In the genomic region with DNA sequence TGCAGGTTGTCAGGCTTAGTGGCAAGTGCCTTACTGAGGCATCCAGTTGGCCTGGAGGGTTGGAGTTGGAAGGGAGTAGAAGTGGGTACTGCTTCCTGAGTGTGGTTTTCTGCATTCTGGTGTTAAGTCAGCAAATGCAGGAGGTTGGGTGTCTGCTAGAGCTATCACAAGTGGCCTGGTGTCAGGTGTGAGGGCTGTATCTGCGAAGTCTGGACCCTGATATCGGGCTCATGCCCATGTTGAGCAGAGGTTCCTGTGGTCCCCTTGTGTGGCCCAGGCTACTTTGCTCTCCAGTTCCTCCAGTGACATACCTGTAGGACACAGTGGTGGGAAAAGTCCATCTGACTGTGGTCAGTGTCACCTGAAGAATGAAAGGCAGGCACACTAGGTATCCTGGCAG, we compare ENCODE assay signal across 12 mouse cellular contexts. TPM values are rescaled to one million over a fixed set of nuclear protein-coding genes. Genes with fewer than 3 reads are reported as not detected.
DNase-seq lines count a peak whose midpoint lies in the region; ATAC-seq and TF ChIP-seq lines count a peak whose summit lies in the region.
"Had no signal": no experiment of that assay in that cellular context is flagged by ENCODE, and none has a peak within 500 bp of the region (broad histone marks: within the 10 kb centered on the region; RNA-seq: fewer than 3 reads in every experiment).

No protein-coding gene starts in this region.

- H3K4me3 ChIP-seq in forebrain, postnatal 0 days (ENCODE audit: low read depth, low read length): no peak overlapping the region
- no peak overlapping the region for H3K4me3 ChIP-seq in forebrain, embryonic 12.5 days (replicated peaks)
- H3K4me3 ChIP-seq in midbrain, embryonic 10.5 days: 0 out of 2 replicates have a peak overlapping the region, but pooled peaks have one; percentile 3
- no peak overlapping the region for H3K4me3 ChIP-seq in midbrain, embryonic 16.5 days (ENCODE audit: low read depth, low read length)
- no peak overlapping the region for H3K4me3 ChIP-seq in liver, adult 2 months (ENCODE audit: insufficient read depth, low read depth, low read length)
- H3K4me3 ChIP-seq in stomach, embryonic 16.5 days (replicated peaks; ENCODE audit: low read length): no peak overlapping the region
- H3K4me3 ChIP-seq: embryonic facial prominence, embryonic 12.5 days had no signal

- H3K27me3 ChIP-seq in forebrain, postnatal 0 days (ENCODE audit: insufficient read depth, low read length): no peaks in the 10 kb centered on the region
- no peaks in the 10 kb centered on the region for H3K27me3 ChIP-seq in forebrain, embryonic 12.5 days
- H3K27me3 ChIP-seq in midbrain, embryonic 10.5 days (ENCODE audit: low read depth, poor library complexity, severe bottlenecking): no peaks in the 10 kb centered on the region
- H3K27me3 ChIP-seq in midbrain, embryonic 16.5 days (ENCODE audit: control insufficient read depth, insufficient read depth, low read depth, low read length): no peaks in the 10 kb centered on the region
- H3K27me3 ChIP-seq in liver, adult 2 months (ENCODE audit: control insufficient read depth, insufficient read depth, low read length): no peaks in the 10 kb centered on the region
- H3K27me3 ChIP-seq in stomach, embryonic 16.5 days (ENCODE audit: control insufficient read depth, insufficient read depth, low read length): no peaks in the 10 kb centered on the region
- H3K27me3 ChIP-seq: embryonic facial prominence, embryonic 12.5 days had no signal

- peaks cover 46% of the 10 kb centered on the region for H3K79me2 ChIP-seq in liver, adult 2 months (ENCODE audit: control insufficient read depth, insufficient read depth, low read length)

- no peak for DNase-seq in forebrain, postnatal 0 days
- DNase-seq in midbrain, embryonic 10.5 days (ENCODE audit: low spot score): no peak
- peak; percentile 67 for DNase-seq in liver, adult 2 months (ENCODE audit: extremely low read depth, low read depth, low spot score)
- DNase-seq in MN1 (ENCODE audit: low spot score): no peak
- DNase-seq in adrenal gland, adult 8-10 months: no peak
- DNase-seq: B cell, adult 2 months; gastrocnemius, postnatal 14 days; lung, postnatal 14 days had no signal

- no peak for TF ChIP-seq CTCF in forebrain, postnatal 0 days (IDR thresholded peaks at IDR 0.05; ENCODE audit: low read depth)
- TF ChIP-seq CTCF in liver, adult 2 months (IDR thresholded peaks at IDR 0.05; ENCODE audit: low read depth, low read length): no peak

- WGBS in forebrain, postnatal 0 days: 98% methylated on average over 2 of the region's 2 CpGs
- WGBS in forebrain, embryonic 12.5 days: 97% methylated on average over 2 of the region's 2 CpGs
- WGBS in midbrain, embryonic 10.5 days: 92% methylated on average over 2 of the region's 2 CpGs
- 98% methylated on average over 2 of the region's 2 CpGs for WGBS in midbrain, embryonic 16.5 days
- WGBS in liver, adult 2 months: 80% methylated on average over 2 of the region's 2 CpGs
- WGBS in stomach, embryonic 16.5 days: 90% methylated on average over 2 of the region's 2 CpGs

- H3K4me1 ChIP-seq in forebrain, postnatal 0 days (ENCODE audit: insufficient read depth): peaks cover 15% of the 10 kb centered on the region
- peaks cover 46% of the 10 kb centered on the region for H3K4me1 ChIP-seq in forebrain, embryonic 12.5 days
- peaks cover 62% of the 10 kb centered on the region for H3K4me1 ChIP-seq in midbrain, embryonic 10.5 days
- peaks cover 49% of the 10 kb centered on the region for H3K4me1 ChIP-seq in midbrain, embryonic 16.5 days (ENCODE audit: control insufficient read depth, insufficient read depth, low read length)
- H3K4me1 ChIP-seq in liver, adult 2 months (ENCODE audit: control insufficient read depth, insufficient read depth, low read length): peaks cover 54% of the 10 kb centered on the region
- H3K4me1 ChIP-seq in stomach, embryonic 16.5 days (ENCODE audit: control insufficient read depth, insufficient read depth, low read length): peaks cover 36% of the 10 kb centered on the region

- no peak for TF ChIP-seq POLR2A in liver, adult 2 months (IDR thresholded peaks at IDR 0.05; ENCODE audit: extremely low read depth, insufficient read depth, low read length)

- H3K4me2 ChIP-seq in forebrain, postnatal 0 days (ENCODE audit: low read depth): no peak overlapping the region
- no peak overlapping the region for H3K4me2 ChIP-seq in forebrain, embryonic 12.5 days
- no peak overlapping the region for H3K4me2 ChIP-seq in midbrain, embryonic 16.5 days (ENCODE audit: low read length)
- H3K4me2 ChIP-seq in stomach, embryonic 16.5 days (ENCODE audit: low read depth, low read length): no peak overlapping the region
- H3K4me2 ChIP-seq: embryonic facial prominence, embryonic 12.5 days had no signal

- H3K36me3 ChIP-seq in forebrain, postnatal 0 days (ENCODE audit: insufficient read depth): peaks cover 4% of the 10 kb centered on the region; the same call in 1 of the 2 replicates
- peaks cover 43% of the 10 kb centered on the region for H3K36me3 ChIP-seq in forebrain, embryonic 12.5 days (replicated peaks)
- peaks cover 74% of the 10 kb centered on the region for H3K36me3 ChIP-seq in midbrain, embryonic 10.5 days
- peaks cover 5% of the 10 kb centered on the region; the same call in 1 of the 2 replicates for H3K36me3 ChIP-seq in midbrain, embryonic 16.5 days (ENCODE audit: control insufficient read depth, insufficient read depth, low read length)
- peaks cover 3% of the 10 kb centered on the region; the same call in 1 of the 2 replicates for H3K36me3 ChIP-seq in liver, adult 2 months (ENCODE audit: control insufficient read depth, insufficient read depth, low read length)
- H3K36me3 ChIP-seq in stomach, embryonic 16.5 days (ENCODE audit: control insufficient read depth, insufficient read depth, low read length): 0 out of 2 replicates have a peak, but pooled peaks cover 2% of the 10 kb centered on the region

- no peak overlapping the region for H3K27ac ChIP-seq in forebrain, postnatal 0 days (ENCODE audit: low read depth, low read length)
- no peak overlapping the region for H3K27ac ChIP-seq in forebrain, embryonic 12.5 days
- no peak overlapping the region for H3K27ac ChIP-seq in midbrain, embryonic 10.5 days (replicated peaks)
- no peak overlapping the region for H3K27ac ChIP-seq in midbrain, embryonic 16.5 days (ENCODE audit: low read length)
- peak overlapping the region; percentile 94 for H3K27ac ChIP-seq in liver, adult 2 months (replicated peaks; ENCODE audit: insufficient read depth, low read depth, low read length)
- H3K27ac ChIP-seq in stomach, embryonic 16.5 days (ENCODE audit: low read length): no peak overlapping the region
- H3K27ac ChIP-seq: embryonic facial prominence, embryonic 12.5 days had no signal

- H3K9ac ChIP-seq in forebrain, postnatal 0 days: peak overlapping the region; percentile 22; the same call in 1 of the 2 replicates
- H3K9ac ChIP-seq in forebrain, embryonic 12.5 days: no peak overlapping the region
- no peak overlapping the region for H3K9ac ChIP-seq in midbrain, embryonic 16.5 days (ENCODE audit: low read depth, low read length)
- peak overlapping the region; percentile 70 for H3K9ac ChIP-seq in liver, adult 2 months (ENCODE audit: low read depth, low read length)
- peak overlapping the region; percentile 33 for H3K9ac ChIP-seq in stomach, embryonic 16.5 days (ENCODE audit: low read length)

- H3K9me3 ChIP-seq in forebrain, postnatal 0 days (ENCODE audit: low read length): no peaks in the 10 kb centered on the region
- no peaks in the 10 kb centered on the region for H3K9me3 ChIP-seq in forebrain, embryonic 12.5 days
- no peaks in the 10 kb centered on the region for H3K9me3 ChIP-seq in midbrain, embryonic 10.5 days (replicated peaks)
- no peaks in the 10 kb centered on the region for H3K9me3 ChIP-seq in midbrain, embryonic 16.5 days (replicated peaks; ENCODE audit: control insufficient read depth, low read length, poor library complexity, severe bottlenecking)
- H3K9me3 ChIP-seq in stomach, embryonic 16.5 days (replicated peaks; ENCODE audit: control insufficient read depth, low read length): no peaks in the 10 kb centered on the region
- H3K9me3 ChIP-seq: embryonic facial prominence, embryonic 12.5 days had no signal

- no peak for ATAC-seq in forebrain, postnatal 0 days
- no peak for ATAC-seq in forebrain, embryonic 12.5 days (ENCODE audit: low FRiP score)
- ATAC-seq in midbrain, embryonic 16.5 days: no peak
- ATAC-seq in stomach, embryonic 16.5 days (ENCODE audit: insufficient read depth, low FRiP score): no peak

RNA-seq across cellular contexts. Expression of gene Dazap1, which starts 8.8 kb away (rescaled TPM):
- total RNA-seq in forebrain, postnatal 0 days (2014; rRNA removed): 120 and 122 TPM in 2 replicates
- polyA plus RNA-seq in forebrain, postnatal 0 days (2015; fragmentation: Nextera tagmentation; extraction: Ambion mirVana): 42.4 and 46.1 TPM in 2 replicates
- 65.1 and 69.7 TPM in 2 replicates for polyA plus RNA-seq in forebrain, embryonic 12.5 days (2016; fragmentation: Nextera tagmentation; extraction: Ambion mirVana)
- polyA plus RNA-seq in midbrain, embryonic 10.5 days (2016; fragmentation: Nextera tagmentation; extraction: Ambion mirVana): 43.7 and 50.6 TPM in 2 replicates
- polyA plus RNA-seq in midbrain, embryonic 16.5 days (2015; fragmentation: Nextera tagmentation; extraction: Ambion mirVana): 43.7 and 51.9 TPM in 2 replicates
- total RNA-seq in liver, adult 2 months (2014; rRNA removed): 38.0 and 39.9 TPM in 2 replicates
- 39.9 and 43.5 TPM in 2 replicates for polyA plus RNA-seq in liver, adult 2 months (2012; rRNA removed)
- polyA plus RNA-seq in stomach, embryonic 16.5 days (2015; fragmentation: Nextera tagmentation; extraction: Ambion mirVana): 35.8 and 43.9 TPM in 2 replicates
- 100 to 1,000 TPM in 2 of 4 experiments, 10 to 100 TPM in 2; 72.3 to 125 (median 90.3) TPM for total RNA-seq in adrenal gland, adult 8-10 months (2022)

RNA-seq across cellular contexts. Expression of gene Gamt, which starts 9.3 kb away (rescaled TPM):
- 15.2 and 18.2 TPM in 2 replicates for total RNA-seq in forebrain, postnatal 0 days (2014; rRNA removed)
- 20.8 and 21.8 TPM in 2 replicates for polyA plus RNA-seq in forebrain, postnatal 0 days (2015; fragmentation: Nextera tagmentation; extraction: Ambion mirVana)
- 15.9 and 19.0 TPM in 2 replicates for polyA plus RNA-seq in forebrain, embryonic 12.5 days (2016; fragmentation: Nextera tagmentation; extraction: Ambion mirVana)
- 32.5 and 35.5 TPM in 2 replicates for polyA plus RNA-seq in midbrain, embryonic 10.5 days (2016; fragmentation: Nextera tagmentation; extraction: Ambion mirVana)
- polyA plus RNA-seq in midbrain, embryonic 16.5 days (2015; fragmentation: Nextera tagmentation; extraction: Ambion mirVana): 15.8 and 19.5 TPM in 2 replicates
- 241 and 277 TPM in 2 replicates for total RNA-seq in liver, adult 2 months (2014; rRNA removed)
- polyA plus RNA-seq in liver, adult 2 months (2012; rRNA removed): 670 and 715 TPM in 2 replicates
- polyA plus RNA-seq in stomach, embryonic 16.5 days (2015; fragmentation: Nextera tagmentation; extraction: Ambion mirVana): 92.0 and 115 TPM in 2 replicates
- 100 to 1,000 TPM; 238 to 291 (median 243) TPM for total RNA-seq in adrenal gland, adult 8-10 months (2022)

RNA-seq across cellular contexts. Expression of gene Ndufs7, which starts 21.2 kb away (rescaled TPM):
- 162 and 212 TPM in 2 replicates for total RNA-seq in forebrain, postnatal 0 days (2014; rRNA removed)
- 343 and 394 TPM in 2 replicates for polyA plus RNA-seq in forebrain, postnatal 0 days (2015; fragmentation: Nextera tagmentation; extraction: Ambion mirVana)
- 201 and 216 TPM in 2 replicates for polyA plus RNA-seq in forebrain, embryonic 12.5 days (2016; fragmentation: Nextera tagmentation; extraction: Ambion mirVana)
- 288 and 314 TPM in 2 replicates for polyA plus RNA-seq in midbrain, embryonic 10.5 days (2016; fragmentation: Nextera tagmentation; extraction: Ambion mirVana)
- 263 and 302 TPM in 2 replicates for polyA plus RNA-seq in midbrain, embryonic 16.5 days (2015; fragmentation: Nextera tagmentation; extraction: Ambion mirVana)
- 165 and 186 TPM in 2 replicates for total RNA-seq in liver, adult 2 months (2014; rRNA removed)
- polyA plus RNA-seq in liver, adult 2 months (2012; rRNA removed): 551 and 560 TPM in 2 replicates
- polyA plus RNA-seq in stomach, embryonic 16.5 days (2015; fragmentation: Nextera tagmentation; extraction: Ambion mirVana): 340 and 344 TPM in 2 replicates
- 100 to 1,000 TPM; 192 to 257 (median 232) TPM for total RNA-seq in adrenal gland, adult 8-10 months (2022)

RNA-seq across cellular contexts. Expression of gene Rps15, which starts 22.2 kb away (rescaled TPM):
- total RNA-seq in forebrain, postnatal 0 days (2014; rRNA removed): 1,181 and 1,718 TPM in 2 replicates
- polyA plus RNA-seq in forebrain, postnatal 0 days (2015; fragmentation: Nextera tagmentation; extraction: Ambion mirVana): 681 and 897 TPM in 2 replicates
- 708 and 760 TPM in 2 replicates for polyA plus RNA-seq in forebrain, embryonic 12.5 days (2016; fragmentation: Nextera tagmentation; extraction: Ambion mirVana)
- polyA plus RNA-seq in midbrain, embryonic 10.5 days (2016; fragmentation: Nextera tagmentation; extraction: Ambion mirVana): 889 and 1,053 TPM in 2 replicates
- 465 and 476 TPM in 2 replicates for polyA plus RNA-seq in midbrain, embryonic 16.5 days (2015; fragmentation: Nextera tagmentation; extraction: Ambion mirVana)
- total RNA-seq in liver, adult 2 months (2014; rRNA removed): 510 and 571 TPM in 2 replicates
- 686 and 1,012 TPM in 2 replicates for polyA plus RNA-seq in liver, adult 2 months (2012; rRNA removed)
- polyA plus RNA-seq in stomach, embryonic 16.5 days (2015; fragmentation: Nextera tagmentation; extraction: Ambion mirVana): 807 and 821 TPM in 2 replicates
- 1,000 to 10,000 TPM; 1,106 to 1,181 (median 1,155) TPM for total RNA-seq in adrenal gland, adult 8-10 months (2022)

RNA-seq across cellular contexts. Expression of gene Apc2, which starts 25.7 kb away (rescaled TPM):
- 309 and 328 TPM in 2 replicates for total RNA-seq in forebrain, postnatal 0 days (2014; rRNA removed)
- 85.3 and 112 TPM in 2 replicates for polyA plus RNA-seq in forebrain, postnatal 0 days (2015; fragmentation: Nextera tagmentation; extraction: Ambion mirVana)
- 144 and 165 TPM in 2 replicates for polyA plus RNA-seq in forebrain, embryonic 12.5 days (2016; fragmentation: Nextera tagmentation; extraction: Ambion mirVana)
- polyA plus RNA-seq in midbrain, embryonic 10.5 days (2016; fragmentation: Nextera tagmentation; extraction: Ambion mirVana): 28.3 and 61.6 TPM in 2 replicates
- 172 and 205 TPM in 2 replicates for polyA plus RNA-seq in midbrain, embryonic 16.5 days (2015; fragmentation: Nextera tagmentation; extraction: Ambion mirVana)
- total RNA-seq in liver, adult 2 months (2014; rRNA removed): 0.09 and 0.20 TPM in 2 replicates
- polyA plus RNA-seq in liver, adult 2 months (2012; rRNA removed): 0.19 and 0.20 TPM in 2 replicates
- polyA plus RNA-seq in stomach, embryonic 16.5 days (2015; fragmentation: Nextera tagmentation; extraction: Ambion mirVana): 3.3 and 4.3 TPM in 2 replicates
- 1 to 10 TPM; 1.5 to 6.8 (median 4.3) TPM for total RNA-seq in adrenal gland, adult 8-10 months (2022)

Comparison
In these comparisons a context has a peak if more than half of its experiments do, and no peak if none do; other contexts are left out.
1. H3K9ac ChIP-seq: peak in forebrain, postnatal 0 days (single experiment), liver, adult 2 months (single experiment) and stomach, embryonic 16.5 days (single experiment); none in forebrain, embryonic 12.5 days (single experiment) and midbrain, embryonic 16.5 days (single experiment).